Mouse (Mus musculus) intestine, embryonic 14.5 days (tissue): ENCODE results near the gene Cgas. TPM values are rescaled to one million over a fixed set of nuclear protein-coding genes. Genes with fewer than 3 reads are reported as not detected.

Experiments
- ATAC-seq: fragments of 200-750 bp; cut with Nextera tagmentation; replicated peaks from 2 replicates; pipeline ENCODE4 v1.8.0; 2017; ENCODE audit warnings: low read depth, moderate number of reproducible peaks, moderate TSS enrichment, moderate library complexity; ENCODE audit not compliant: low FRiP score, low TSS enrichment
- DNase-seq: peaks from one replicate; pipeline ENCODE4 v3.0.0-alpha.2; 2018; ENCODE audit warnings: low spot score
- H3K27ac ChIP-seq: fragments of 300-500 bp; sonication (generic); 2 replicates; pipeline ENCODE4 v1.5.1; 2014; ENCODE audit warnings: low read depth, mild to moderate bottlenecking, control low read depth
- H3K27me3 ChIP-seq: fragments of 300-500 bp; sonication (generic); replicated peaks from 2 replicates; pipeline ENCODE4 v1.6.1; 2014; ENCODE audit warnings: low read length, control low read depth; ENCODE audit not compliant: control insufficient read depth, insufficient read depth
- H3K36me3 ChIP-seq: fragments of 300-500 bp; sonication (generic); 2 replicates; pipeline ENCODE4 v1.6.1; 2014; ENCODE audit warnings: low read length, control low read depth; ENCODE audit not compliant: control insufficient read depth, insufficient read depth
- H3K4me1 ChIP-seq: fragments of 300-500 bp; sonication (generic); replicated peaks from 2 replicates; pipeline ENCODE4 v1.6.1; 2014; ENCODE audit warnings: low read length, control low read depth, mixed read lengths; ENCODE audit not compliant: control insufficient read depth, insufficient read depth
- H3K4me2 ChIP-seq: fragments of 300-500 bp; sonication (generic); 2 replicates; pipeline ENCODE4 v1.6.1; 2014; ENCODE audit warnings: low read length
- H3K4me3 ChIP-seq: fragments of 300-500 bp; sonication (generic); 2 replicates; pipeline ENCODE4 v1.5.1; 2014; ENCODE audit warnings: low read depth, low read length, control low read depth, mixed read lengths
- H3K9ac ChIP-seq: fragments of 300-500 bp; sonication (generic); 2 replicates; pipeline ENCODE4 v1.6.1; 2014; ENCODE audit warnings: mild to moderate bottlenecking, low read length
- H3K9me3 ChIP-seq: fragments of 300-500 bp; sonication (generic); 2 replicates; pipeline ENCODE4 v1.6.1; 2016; ENCODE audit warnings: low read length, control low read depth; ENCODE audit not compliant: control insufficient read depth
- WGBS: fragments of 180-500 bp; shearing (Covaris S2); extraction: QIAGEN DNeasy Blood & Tissue Kit; methylation state at CpG from one replicate; pipeline ENCODE4 v1.1.7; 2014; 5-methylcytosine and 5-hydroxymethylcytosine counted together
- microRNA-seq: library from miRNA; unstranded; fragments of <30 nt; microRNA quantifications from one replicate; pipeline ENCODE4, GENCODE M21; 2016
- polyA plus RNA-seq: library from polyadenylated mRNA; unstranded; fragments of >200 nt; fragmentation: Nextera tagmentation; extraction: Ambion mirVana; gene quantifications from 2 replicates; pipeline ENCODE4 v1.2.1, GENCODE M21; 2014

The Cgas gene
- polyA plus RNA-seq, 1 experiment from 2014 or later = 2.4 TPM

DNA sequence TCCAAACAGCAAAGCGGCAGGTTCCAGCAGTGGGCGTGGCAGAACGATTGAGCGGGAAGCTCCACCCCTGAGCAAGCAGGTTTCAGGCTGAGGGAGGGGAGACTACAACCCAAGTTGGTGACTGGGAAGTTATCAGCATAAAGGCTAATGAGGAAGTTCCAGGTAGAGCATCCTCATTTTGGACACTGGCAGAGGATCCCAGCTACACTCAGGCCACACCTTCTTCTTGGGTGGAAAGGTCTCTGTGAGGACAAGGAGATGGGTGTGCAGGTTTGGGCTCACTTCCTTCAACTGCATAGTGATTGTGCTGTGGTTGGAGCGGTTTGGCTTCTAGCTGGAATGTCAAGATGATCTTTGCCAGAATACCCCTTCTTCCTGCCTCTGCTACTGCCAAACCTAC is 53.1 kb downstream of the Cgas start:
- 26% methylated on average over 5 of the region's 5 CpGs for WGBS
- DNase-seq (no peak), ATAC-seq (no peak)

DNA sequence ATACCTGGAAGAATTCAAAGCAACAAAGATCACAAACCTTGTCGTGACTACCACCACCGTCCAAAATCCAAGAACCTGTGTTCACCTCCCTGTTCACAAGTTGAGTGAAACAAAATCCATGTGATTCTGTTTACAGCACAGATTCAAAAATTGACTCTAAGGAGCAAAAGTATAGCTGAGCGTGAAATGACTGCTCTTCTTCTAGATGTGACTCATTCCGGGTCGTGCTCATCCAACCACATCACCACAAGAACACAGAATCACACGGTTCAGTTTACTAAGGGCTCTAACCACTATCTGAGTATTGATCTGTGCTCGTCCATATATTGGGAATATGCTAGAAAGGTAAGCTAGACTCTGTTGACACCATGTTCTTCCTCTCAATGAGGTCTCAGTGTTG is 56.1 kb downstream of the Cgas start:
- ATAC-seq (no peak), DNase-seq (no peak)
- Histone ChIP-seq H3K4me2 (no peak overlapping the region), H3K4me3 (no peak overlapping the region), H3K27ac (no peak overlapping the region), H3K4me1 (no peaks in the 10 kb centered on the region), H3K27me3 (no peaks in the 10 kb centered on the region), H3K9me3 (no peaks in the 10 kb centered on the region; the same call in 1 of the 2 replicates), H3K9ac (no peak overlapping the region), H3K36me3 (no peaks in the 10 kb centered on the region)
- WGBS = 87% methylated on average over 7 of the region's 7 CpGs

More for the DNA sequence above, 53.1 kb downstream of the Cgas start:
- H3K4me2 ChIP-seq = no peak overlapping the region
- H3K4me3 ChIP-seq = no peak overlapping the region
- no peak overlapping the region for H3K9ac ChIP-seq
- H3K4me1 ChIP-seq = no peaks in the 10 kb centered on the region
- H3K36me3 ChIP-seq = no peaks in the 10 kb centered on the region
- H3K27ac ChIP-seq = no peak overlapping the region
- no peaks in the 10 kb centered on the region; the same call in 1 of the 2 replicates for H3K9me3 ChIP-seq
- H3K27me3 ChIP-seq = peaks cover 23% of the 10 kb centered on the region

DNA sequence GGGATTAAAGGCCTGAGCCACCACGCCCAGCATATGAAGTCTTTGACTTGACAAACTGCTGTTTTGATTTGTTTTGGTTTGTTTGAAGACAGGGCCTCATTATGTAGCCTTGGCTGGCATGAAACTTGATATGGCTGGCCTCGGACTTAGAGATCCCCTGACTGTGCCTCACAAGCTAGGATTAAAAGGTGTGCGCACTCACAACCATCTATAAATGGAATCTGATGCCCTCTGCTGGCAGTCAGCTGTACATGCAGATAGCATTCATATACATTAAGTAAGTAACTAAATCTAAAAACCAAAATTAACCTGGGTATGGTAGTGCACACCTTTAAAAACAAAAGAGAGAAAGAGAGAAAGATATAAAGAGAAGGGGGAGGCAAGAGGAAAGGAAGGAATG is 57.1 kb downstream of the Cgas start:
- Histone ChIP-seq H3K4me1 (no peaks in the 10 kb centered on the region), H3K4me3 (no peak overlapping the region), H3K4me2 (no peak overlapping the region), H3K9me3 (no peaks in the 10 kb centered on the region; the same call in 1 of the 2 replicates), H3K27me3 (no peaks in the 10 kb centered on the region), H3K36me3 (no peaks in the 10 kb centered on the region), H3K9ac (no peak overlapping the region), H3K27ac (no peak overlapping the region)
- DNase-seq (no peak), ATAC-seq (no peak)
- WGBS = 51% methylated on average over 3 of the region's 3 CpGs

Small RNAs within 50 kb of the gene (microRNA-seq; reads per million reads assigned to microRNA genes)
- gene Gm26377 = not detected

Other genes starting within 250 kb of the Cgas start
- 1.2 and 3.1 TPM in 2 replicates for gene Gsta1, start 212.6 kb downstream of the Cgas start, polyA plus RNA-seq
- gene Gm3776, start 186.1 kb downstream of the Cgas start, polyA plus RNA-seq = 1.1 and 1.7 TPM in 2 replicates
- not detected in 2 replicates for gene Gm10639, start 153.3 kb downstream of the Cgas start, polyA plus RNA-seq
- gene Omt2a, start 128.4 kb downstream of the Cgas start, polyA plus RNA-seq = not detected in 2 replicates
- gene Omt2b, start 115.6 kb downstream of the Cgas start, polyA plus RNA-seq = not detected in 2 replicates
- gene Gsta2, start 87.4 kb downstream of the Cgas start, polyA plus RNA-seq = 0.74 and 2.9 TPM in 2 replicates
- not detected in 2 replicates for gene Dppa5a, start 75.1 kb downstream of the Cgas start, polyA plus RNA-seq
- 0.24 and 0.40 TPM in 2 replicates for gene Ooep, start 64.5 kb downstream of the Cgas start, polyA plus RNA-seq
- gene Ddx43, start 47.5 kb downstream of the Cgas start, polyA plus RNA-seq = 0.54 and 0.86 TPM in 2 replicates
- gene Mto1, start 5.0 kb upstream of the Cgas start, polyA plus RNA-seq = 25.5 and 26.8 TPM in 2 replicates
- 0.44 TPM in 1 of 2 replicates, not detected in the other for gene Gm17324, start 5.5 kb upstream of the Cgas start, polyA plus RNA-seq
- gene Eef1a1, start 45.9 kb upstream of the Cgas start, polyA plus RNA-seq = 5,695 and 6,055 TPM in 2 replicates
- gene Slc17a5, start 144.8 kb upstream of the Cgas start, polyA plus RNA-seq = 11.8 and 13.6 TPM in 2 replicates
- gene Cd109, start 172.3 kb upstream of the Cgas start, polyA plus RNA-seq = 7.4 and 10.8 TPM in 2 replicates